Mouse (Mus musculus): ENCODE measurements around the gene Gzf1. TPM values are rescaled to one million over a fixed set of nuclear protein-coding genes. Genes with fewer than 3 reads are reported as not detected.

Gene Gzf1
- polyA plus RNA-seq (2015; fragmentation: Illumina TruSeq; extraction: RNeasy Lipid Tissue Mini Kit (QIAGEN cat#74804); ENCODE audit: insufficient read depth, low read depth, low replicate concordance) = 3.0 TPM

GRCm38 (mm10) chr2:148680775-148681291 lies at the start of gene Gzf1:
TSS of gene Gzf1 (plus strand) at chr2:148681023.

GRCm38 (mm10) chr2:148672199-148673096 lies 8.4 kb upstream of the Gzf1 start, which contains the start of gene Nxt1:
TSS of gene Nxt1 (plus strand) at chr2:148672601.

GRCm38 (mm10) chr2:148732327-148733000 lies 51.6 kb downstream of the Gzf1 start, which contains the start of gene Napb:
TSS of gene Napb (minus strand) at chr2:148732467.

Other genes with a start within 250 kb of the Gzf1 start
- 10.1 TPM for gene Cd93, start 237.5 kb upstream of the Gzf1 start, polyA plus RNA-seq (2015; fragmentation: Illumina TruSeq; extraction: RNeasy Lipid Tissue Mini Kit (QIAGEN cat#74804); ENCODE audit: insufficient read depth, low read depth, low replicate concordance)
- gene Nxt1, start 8.4 kb upstream of the Gzf1 start, polyA plus RNA-seq (2015; fragmentation: Illumina TruSeq; extraction: RNeasy Lipid Tissue Mini Kit (QIAGEN cat#74804); ENCODE audit: insufficient read depth, low read depth, low replicate concordance) = 2.8 TPM
- gene Napb, start 51.4 kb downstream of the Gzf1 start, polyA plus RNA-seq (2015; fragmentation: Illumina TruSeq; extraction: RNeasy Lipid Tissue Mini Kit (QIAGEN cat#74804); ENCODE audit: insufficient read depth, low read depth, low replicate concordance) = 2.3 TPM
- gene Cstl1, start 69.3 kb downstream of the Gzf1 start, polyA plus RNA-seq (2015; fragmentation: Illumina TruSeq; extraction: RNeasy Lipid Tissue Mini Kit (QIAGEN cat#74804); ENCODE audit: insufficient read depth, low read depth, low replicate concordance) = not detected
- not detected for gene Cst11, start 90.5 kb downstream of the Gzf1 start, polyA plus RNA-seq (2015; fragmentation: Illumina TruSeq; extraction: RNeasy Lipid Tissue Mini Kit (QIAGEN cat#74804); ENCODE audit: insufficient read depth, low read depth, low replicate concordance)
- not detected for gene 8030411F24Rik, start 101.0 kb downstream of the Gzf1 start, polyA plus RNA-seq (2015; fragmentation: Illumina TruSeq; extraction: RNeasy Lipid Tissue Mini Kit (QIAGEN cat#74804); ENCODE audit: insufficient read depth, low read depth, low replicate concordance)
- not detected for gene Cst12, start 108.3 kb downstream of the Gzf1 start, polyA plus RNA-seq (2015; fragmentation: Illumina TruSeq; extraction: RNeasy Lipid Tissue Mini Kit (QIAGEN cat#74804); ENCODE audit: insufficient read depth, low read depth, low replicate concordance)
- gene Cst8, start 117.8 kb downstream of the Gzf1 start, polyA plus RNA-seq (2015; fragmentation: Illumina TruSeq; extraction: RNeasy Lipid Tissue Mini Kit (QIAGEN cat#74804); ENCODE audit: insufficient read depth, low read depth, low replicate concordance) = not detected
- gene Cst13, start 139.1 kb downstream of the Gzf1 start, polyA plus RNA-seq (2015; fragmentation: Illumina TruSeq; extraction: RNeasy Lipid Tissue Mini Kit (QIAGEN cat#74804); ENCODE audit: insufficient read depth, low read depth, low replicate concordance) = not detected
- not detected for gene Cst9, start 154.1 kb downstream of the Gzf1 start, polyA plus RNA-seq (2015; fragmentation: Illumina TruSeq; extraction: RNeasy Lipid Tissue Mini Kit (QIAGEN cat#74804); ENCODE audit: insufficient read depth, low read depth, low replicate concordance)
- not detected for gene 9230104L09Rik, start 184.0 kb downstream of the Gzf1 start, polyA plus RNA-seq (2015; fragmentation: Illumina TruSeq; extraction: RNeasy Lipid Tissue Mini Kit (QIAGEN cat#74804); ENCODE audit: insufficient read depth, low read depth, low replicate concordance)
- 359 TPM for gene Cst3, start 194.7 kb downstream of the Gzf1 start, polyA plus RNA-seq (2015; fragmentation: Illumina TruSeq; extraction: RNeasy Lipid Tissue Mini Kit (QIAGEN cat#74804); ENCODE audit: insufficient read depth, low read depth, low replicate concordance)